Mouse (Mus musculus) embryonic fibroblast, embryonic 13.5 days (primary cell): ENCODE data around the gene Mdh1b.

ENCODE experiments used
- CTCF ChIP-seq: IDR thresholded peaks from 2 replicates; pipeline ENCODE4 v1.5.1; 2011; ENCODE audit warnings: mild to moderate bottlenecking, control low read depth, low read length, moderate library complexity, borderline replicate concordance; ENCODE audit not compliant: insufficient read depth
- POLR2A ChIP-seq: IDR thresholded peaks from 2 replicates; pipeline ENCODE4 v1.6.1; 2011; ENCODE audit warnings: low read depth, mild to moderate bottlenecking, control low read depth, low read length, moderate library complexity

- no peak for TF ChIP-seq CTCF
- TF ChIP-seq POLR2A, result no peak
These were observed 33.1 kb upstream of the Mdh1b start for GRCm38 (mm10) chr1:63763212-63763694.
